Mouse (Mus musculus): ENCODE measurements around the gene Cyp39a1. TPM values are rescaled to one million over a fixed set of nuclear protein-coding genes. Genes with fewer than 3 reads are reported as not detected.

Gene Cyp39a1
- total and polyA plus RNA-seq, 3 experiments, result 2.1 to 4.9 (median 3.5) TPM

GRCm38 (mm10) chr17:43752811-43753210 is 85.6 kb downstream of the Cyp39a1 start:
- Histone ChIP-seq H3K36me3 (ENCODE audit: control insufficient read depth, insufficient read depth, low read length) (no peaks in the 10 kb centered on the region), H3K27me3 (ENCODE audit: control insufficient read depth, insufficient read depth, low read length) (no peaks in the 10 kb centered on the region), H3K79me2 (replicated peaks; ENCODE audit: control insufficient read depth, insufficient read depth, low read length) (no peaks in the 10 kb centered on the region), H3K9ac (ENCODE audit: low read depth, low read length) (no peak overlapping the region), H3K4me1 (ENCODE audit: control insufficient read depth, insufficient read depth, low read length) (peaks cover 5% of the 10 kb centered on the region), H3K4me3 (no peak overlapping the region), H3K27ac (no peak overlapping the region)
- no peak for TF ChIP-seq EP300 (IDR thresholded peaks at IDR 0.05; ENCODE audit: insufficient read depth, low read depth, low read length)
- TF ChIP-seq CTCF (IDR thresholded peaks at IDR 0.05), result no peak
- WGBS, result 74% methylated on average over 1 of the region's 1 CpGs
- intact Hi-C loops (cut with DNase I), result no loop called here
- DNase-seq, result no peak

- TF ChIP-seq CTCF (IDR thresholded peaks at IDR 0.05) (no peak), POLR2A (IDR thresholded peaks at IDR 0.05; ENCODE audit: insufficient read depth, low read depth, low read length) (no peak), EP300 (IDR thresholded peaks at IDR 0.05; ENCODE audit: insufficient read depth, low read depth, low read length) (no peak)
- H3K27me3 ChIP-seq (ENCODE audit: control insufficient read depth, insufficient read depth, low read length), result no peaks in the 10 kb centered on the region
- H3K4me1 ChIP-seq (ENCODE audit: control insufficient read depth, insufficient read depth, low read length), result peaks cover 5% of the 10 kb centered on the region
- no peaks in the 10 kb centered on the region for H3K79me2 ChIP-seq (replicated peaks; ENCODE audit: control insufficient read depth, insufficient read depth, low read length)
- intact Hi-C loops (cut with DNase I), result loop anchor here (5.0 kb wide), 1 partner anchor 38 kb away; no protein-coding TSS in a partner anchor
- H3K4me3 ChIP-seq, result no peak overlapping the region
- no peak for DNase-seq
- H3K27ac ChIP-seq, result no peak overlapping the region
- H3K36me3 ChIP-seq (ENCODE audit: control insufficient read depth, insufficient read depth, low read length), result no peaks in the 10 kb centered on the region
- H3K9ac ChIP-seq (ENCODE audit: low read depth, low read length), result no peak overlapping the region
- WGBS, result 36% methylated on average over 5 of the region's 5 CpGs
These were observed 87.5 kb downstream of the Cyp39a1 start for GRCm38 (mm10) chr17:43754687-43755086.

GRCm38 (mm10) chr17:43758607-43759259 is 91.5 kb downstream of the Cyp39a1 start:
- WGBS, result 14% methylated on average over 15 of the region's 15 CpGs
- no peak overlapping the region for H3K27ac ChIP-seq
- H3K9ac ChIP-seq (ENCODE audit: low read depth, low read length), result no peak overlapping the region
- H3K4me1 ChIP-seq (ENCODE audit: control insufficient read depth, insufficient read depth, low read length), result peaks cover 5% of the 10 kb centered on the region
- TF ChIP-seq CTCF (IDR thresholded peaks at IDR 0.05), result peak; percentile 53
- no peak for TF ChIP-seq EP300 (IDR thresholded peaks at IDR 0.05; ENCODE audit: insufficient read depth, low read depth, low read length)
- peak; percentile 51 to 55 for DNase-seq
- intact Hi-C loops (cut with DNase I), result loop anchor here (5.0 kb wide), 1 partner anchor 34 kb away; no protein-coding TSS in a partner anchor
- H3K36me3 ChIP-seq (ENCODE audit: control insufficient read depth, insufficient read depth, low read length), result no peaks in the 10 kb centered on the region
- no peaks in the 10 kb centered on the region for H3K79me2 ChIP-seq (replicated peaks; ENCODE audit: control insufficient read depth, insufficient read depth, low read length)
- H3K4me3 ChIP-seq, result no peak overlapping the region
- H3K27me3 ChIP-seq (ENCODE audit: control insufficient read depth, insufficient read depth, low read length), result no peaks in the 10 kb centered on the region

- Histone ChIP-seq H3K4me1 (ENCODE audit: control insufficient read depth, insufficient read depth, low read length) (no peaks in the 10 kb centered on the region), H3K27me3 (ENCODE audit: control insufficient read depth, insufficient read depth, low read length) (no peaks in the 10 kb centered on the region), H3K79me2 (replicated peaks; ENCODE audit: control insufficient read depth, insufficient read depth, low read length) (no peaks in the 10 kb centered on the region), H3K27ac (no peak overlapping the region), H3K4me3 (no peak overlapping the region), H3K9ac (ENCODE audit: low read depth, low read length) (no peak overlapping the region), H3K36me3 (ENCODE audit: control insufficient read depth, insufficient read depth, low read length) (no peaks in the 10 kb centered on the region)
- WGBS, result 59% methylated on average over 4 of the region's 4 CpGs
- no peak for TF ChIP-seq POLR2A (IDR thresholded peaks at IDR 0.05; ENCODE audit: insufficient read depth, low read depth, low read length)
- TF ChIP-seq CTCF (IDR thresholded peaks at IDR 0.05), result no peak
- no peak for TF ChIP-seq EP300 (IDR thresholded peaks at IDR 0.05; ENCODE audit: insufficient read depth, low read depth, low read length)
- intact Hi-C loops (cut with DNase I), result no loop called here
- DNase-seq, result peak in 1 of 2 experiments; percentile 34
These were observed 117.3 kb downstream of the Cyp39a1 start for GRCm38 (mm10) chr17:43784531-43784930.

GRCm38 (mm10) chr17:43788222-43788621 is 121.0 kb downstream of the Cyp39a1 start:
- WGBS, result 85% methylated on average over 5 of the region's 5 CpGs
- Histone ChIP-seq H3K27ac (no peak overlapping the region), H3K27me3 (ENCODE audit: control insufficient read depth, insufficient read depth, low read length) (no peaks in the 10 kb centered on the region), H3K36me3 (ENCODE audit: control insufficient read depth, insufficient read depth, low read length) (no peaks in the 10 kb centered on the region; the same call in 1 of the 2 replicates), H3K9ac (ENCODE audit: low read depth, low read length) (no peak overlapping the region), H3K4me1 (ENCODE audit: control insufficient read depth, insufficient read depth, low read length) (no peaks in the 10 kb centered on the region; the same call in 1 of the 2 replicates), H3K4me3 (no peak overlapping the region), H3K79me2 (replicated peaks; ENCODE audit: control insufficient read depth, insufficient read depth, low read length) (no peaks in the 10 kb centered on the region)
- intact Hi-C loops (cut with DNase I), result no loop called here
- DNase-seq, result no peak
- no peak for TF ChIP-seq EP300 (IDR thresholded peaks at IDR 0.05; ENCODE audit: insufficient read depth, low read depth, low read length)
- no peak for TF ChIP-seq CTCF (IDR thresholded peaks at IDR 0.05)
- TF ChIP-seq POLR2A (IDR thresholded peaks at IDR 0.05; ENCODE audit: insufficient read depth, low read depth, low read length), result no peak

GRCm38 (mm10) chr17:43789376-43789775 is 122.2 kb downstream of the Cyp39a1 start:
- intact Hi-C loops (cut with DNase I), result no loop called here
- Histone ChIP-seq H3K27ac (peak overlapping the region; percentile 60), H3K4me3 (no peak overlapping the region), H3K79me2 (replicated peaks; ENCODE audit: control insufficient read depth, insufficient read depth, low read length) (no peaks in the 10 kb centered on the region), H3K27me3 (ENCODE audit: control insufficient read depth, insufficient read depth, low read length) (no peaks in the 10 kb centered on the region), H3K36me3 (ENCODE audit: control insufficient read depth, insufficient read depth, low read length) (no peaks in the 10 kb centered on the region; the same call in 1 of the 2 replicates), H3K4me1 (ENCODE audit: control insufficient read depth, insufficient read depth, low read length) (no peaks in the 10 kb centered on the region; the same call in 1 of the 2 replicates), H3K9ac (ENCODE audit: low read depth, low read length) (no peak overlapping the region)
- TF ChIP-seq POLR2A (IDR thresholded peaks at IDR 0.05; ENCODE audit: insufficient read depth, low read depth, low read length), result no peak
- no peak for TF ChIP-seq CTCF (IDR thresholded peaks at IDR 0.05)
- TF ChIP-seq EP300 (IDR thresholded peaks at IDR 0.05; ENCODE audit: insufficient read depth, low read depth, low read length), result no peak
- DNase-seq, result peak in 1 of 2 experiments; percentile 41
